Mouse (Mus musculus) intestine, embryonic 14.5 days (tissue): Measurements from ENCODE around the gene Ppp4c. TPM values are rescaled to one million over a fixed set of nuclear protein-coding genes. Genes with fewer than 3 reads are reported as not detected.

Experiments
- ATAC-seq: fragments of 200-750 bp; cut with Nextera tagmentation; replicated peaks from 2 replicates; pipeline ENCODE4 v1.8.0; 2017; ENCODE audit warnings: low read depth, moderate number of reproducible peaks, moderate TSS enrichment, moderate library complexity; ENCODE audit not compliant: low FRiP score, low TSS enrichment
- DNase-seq: peaks from one replicate; pipeline ENCODE4 v3.0.0-alpha.2; 2018; ENCODE audit warnings: low spot score
- H3K27ac ChIP-seq: fragments of 300-500 bp; sonication (generic); 2 replicates; pipeline ENCODE4 v1.5.1; 2014; ENCODE audit warnings: low read depth, mild to moderate bottlenecking, control low read depth
- H3K27me3 ChIP-seq: fragments of 300-500 bp; sonication (generic); replicated peaks from 2 replicates; pipeline ENCODE4 v1.6.1; 2014; ENCODE audit warnings: low read length, control low read depth; ENCODE audit not compliant: control insufficient read depth, insufficient read depth
- H3K36me3 ChIP-seq: fragments of 300-500 bp; sonication (generic); 2 replicates; pipeline ENCODE4 v1.6.1; 2014; ENCODE audit warnings: low read length, control low read depth; ENCODE audit not compliant: control insufficient read depth, insufficient read depth
- H3K4me1 ChIP-seq: fragments of 300-500 bp; sonication (generic); replicated peaks from 2 replicates; pipeline ENCODE4 v1.6.1; 2014; ENCODE audit warnings: low read length, control low read depth, mixed read lengths; ENCODE audit not compliant: control insufficient read depth, insufficient read depth
- H3K4me2 ChIP-seq: fragments of 300-500 bp; sonication (generic); 2 replicates; pipeline ENCODE4 v1.6.1; 2014; ENCODE audit warnings: low read length
- H3K4me3 ChIP-seq: fragments of 300-500 bp; sonication (generic); 2 replicates; pipeline ENCODE4 v1.5.1; 2014; ENCODE audit warnings: low read depth, low read length, control low read depth, mixed read lengths
- H3K9ac ChIP-seq: fragments of 300-500 bp; sonication (generic); 2 replicates; pipeline ENCODE4 v1.6.1; 2014; ENCODE audit warnings: mild to moderate bottlenecking, low read length
- H3K9me3 ChIP-seq: fragments of 300-500 bp; sonication (generic); 2 replicates; pipeline ENCODE4 v1.6.1; 2016; ENCODE audit warnings: low read length, control low read depth; ENCODE audit not compliant: control insufficient read depth
- WGBS: fragments of 180-500 bp; shearing (Covaris S2); extraction: QIAGEN DNeasy Blood & Tissue Kit; methylation state at CpG from one replicate; pipeline ENCODE4 v1.1.7; 2014; 5-methylcytosine and 5-hydroxymethylcytosine counted together
- polyA plus RNA-seq: library from polyadenylated mRNA; unstranded; fragments of >200 nt; fragmentation: Nextera tagmentation; extraction: Ambion mirVana; gene quantifications from 2 replicates; pipeline ENCODE4 v1.2.1, GENCODE M21; 2014

Ppp4c gene
- polyA plus RNA-seq = 277 and 280 TPM in 2 replicates

DNA sequence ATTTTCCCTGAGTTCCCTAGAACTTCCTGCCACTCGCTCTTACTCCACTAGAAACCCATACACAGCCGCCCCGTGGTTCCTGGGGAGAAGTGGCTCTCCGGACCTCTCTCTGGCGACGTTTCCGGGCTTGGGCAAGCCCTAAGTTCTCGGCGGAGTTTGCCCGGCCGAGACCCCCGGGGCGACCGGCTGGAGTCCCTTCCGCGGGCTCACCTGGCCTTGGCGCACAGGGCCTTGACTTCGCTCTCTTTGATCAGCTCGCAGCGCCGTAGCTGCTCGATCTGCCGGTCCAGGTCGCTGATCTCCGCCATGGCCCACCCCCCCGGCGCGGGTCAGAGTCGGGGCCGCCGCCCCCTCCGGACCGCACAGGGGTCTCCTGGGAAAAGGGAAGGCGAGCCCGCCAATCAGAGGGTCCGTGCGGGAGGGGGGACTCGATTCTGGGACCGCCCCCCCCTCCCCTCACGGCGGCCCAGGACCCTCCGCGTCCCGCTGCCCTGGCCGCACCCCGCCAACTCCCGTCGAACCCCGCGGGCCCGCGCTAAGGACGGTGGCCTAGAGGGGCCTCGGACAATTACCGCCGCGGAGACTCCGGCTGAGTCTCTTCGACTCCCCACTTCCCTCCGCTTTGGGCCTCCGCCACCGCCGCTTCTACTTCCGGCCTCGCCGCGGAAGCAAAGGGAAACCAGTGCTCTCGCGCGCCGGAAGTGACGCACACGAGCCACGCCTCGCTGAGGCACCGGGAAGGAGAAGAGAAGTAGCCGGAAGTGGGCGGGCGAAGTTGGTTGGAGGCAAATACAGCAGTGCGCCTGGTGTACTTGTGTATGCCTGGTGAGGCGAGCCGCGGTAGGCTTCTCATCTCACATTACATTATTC lies at the start of gene Ppp4c:
Gene Ppp4c, minus strand, starts transcription at position 646 of the 870 bp plus-strand sequence.
- under 1% methylated on average over 82 of the region's 83 CpGs for WGBS
- DNase-seq (peak; percentile 97), ATAC-seq (peak; percentile 93)
- H3K36me3 ChIP-seq = peaks cover 67% of the 10 kb centered on the region
- peak within 1 kb of the TSS; percentile 72 for H3K4me2 ChIP-seq
- peak within 1 kb of the TSS; percentile 69 for H3K4me3 ChIP-seq
- H3K9me3 ChIP-seq = no peaks in the 10 kb centered on the region
- H3K27ac ChIP-seq = peak within 1 kb of the TSS; percentile 97
- no peaks in the 10 kb centered on the region for H3K27me3 ChIP-seq
- H3K4me1 ChIP-seq = peaks cover 10% of the 10 kb centered on the region
- peak within 1 kb of the TSS; percentile 89 for H3K9ac ChIP-seq

DNA sequence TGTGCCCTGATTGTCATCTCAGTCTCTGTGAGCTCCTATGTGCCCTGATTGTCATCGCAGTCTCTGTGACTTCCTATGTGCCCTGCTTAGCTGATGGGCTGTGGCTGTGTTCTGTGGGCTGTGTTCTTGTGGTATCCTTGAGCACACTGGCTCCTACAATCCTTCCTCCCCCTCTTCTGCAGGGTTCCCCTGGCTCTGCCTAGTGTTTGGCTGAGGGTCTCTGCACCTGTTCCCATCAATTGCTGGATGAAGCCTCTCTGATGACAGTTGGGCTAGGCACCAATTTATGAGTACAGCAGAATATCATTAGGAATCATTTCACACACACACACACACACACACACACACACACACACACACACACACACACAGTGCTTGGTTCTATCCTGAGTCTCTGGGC lies 41.0 kb upstream of the Ppp4c start:
- no peaks in the 10 kb centered on the region for H3K36me3 ChIP-seq
- no peak for DNase-seq

DNA sequence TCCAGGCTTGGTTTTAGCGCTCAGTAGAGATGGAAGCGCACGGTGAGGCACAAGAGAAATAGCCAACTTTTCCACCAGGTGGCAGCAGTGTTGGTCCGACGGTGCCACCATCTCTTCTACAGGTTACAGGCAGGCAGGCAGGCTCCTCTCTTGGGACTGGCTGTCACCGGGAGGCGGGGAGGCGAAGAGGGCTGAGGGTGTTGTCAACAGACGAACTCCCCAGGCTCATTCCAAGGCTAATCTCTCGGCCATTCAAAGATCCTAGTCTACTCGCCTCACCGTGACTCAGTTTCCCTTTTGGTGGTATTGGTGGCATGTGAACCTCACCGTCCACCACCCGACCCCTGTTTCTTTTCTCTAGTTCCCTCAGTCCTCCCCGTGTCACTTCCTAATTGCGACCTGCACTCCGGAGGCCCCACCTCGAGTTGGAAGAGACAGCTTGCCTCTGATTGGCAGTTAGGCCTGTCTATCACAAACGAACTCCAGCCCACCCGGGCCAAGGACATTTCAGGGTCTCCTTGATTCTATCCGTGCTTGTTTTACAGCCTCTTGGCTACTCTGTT lies 39.8 kb upstream of the Ppp4c start:
- WGBS = under 1% methylated on average over 20 of the region's 21 CpGs
- Histone ChIP-seq H3K36me3 (no peaks in the 10 kb centered on the region), H3K9ac (no peak overlapping the region), H3K27ac (no peak overlapping the region), H3K9me3 (no peaks in the 10 kb centered on the region), H3K4me2 (peak overlapping the region; percentile 51), H3K27me3 (no peaks in the 10 kb centered on the region), H3K4me3 (peak overlapping the region; percentile 14; the same call in 1 of the 2 replicates), H3K4me1 (no peaks in the 10 kb centered on the region)
- peak; percentile 90 for DNase-seq
- peak; percentile 83 for ATAC-seq

More for the DNA sequence above, 41.0 kb upstream of the Ppp4c start:
- 95% methylated on average over 1 of the region's 1 CpGs for WGBS
- Histone ChIP-seq H3K4me1 (no peaks in the 10 kb centered on the region), H3K9me3 (no peaks in the 10 kb centered on the region), H3K9ac (no peak overlapping the region), H3K27me3 (no peaks in the 10 kb centered on the region), H3K4me2 (no peak overlapping the region), H3K4me3 (no peak overlapping the region), H3K27ac (no peak overlapping the region)
- no peak for ATAC-seq

DNA sequence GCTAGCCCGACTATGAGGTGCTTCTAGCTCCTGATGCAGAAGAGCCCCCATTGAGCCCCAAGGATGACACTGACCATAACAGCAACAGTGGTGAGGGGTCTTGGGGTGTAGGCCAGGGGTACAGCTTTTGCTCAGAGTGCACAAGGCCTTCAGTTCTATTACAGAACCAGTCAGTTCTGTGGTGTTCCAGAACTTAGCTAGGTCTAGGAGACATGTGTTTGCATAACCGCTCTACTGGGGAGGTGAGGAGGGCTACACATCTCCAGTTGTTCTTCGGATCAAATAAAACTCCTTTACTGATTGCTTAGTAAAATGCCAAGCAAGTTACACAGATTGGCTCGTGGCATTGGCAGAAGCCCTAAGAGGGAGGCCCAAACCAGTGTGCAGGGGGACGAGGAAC lies 39.2 kb upstream of the Ppp4c start, which contains the start of gene 4930451I11Rik:
Gene 4930451I11Rik, minus strand, starts transcription at position 101 of the 400 bp plus-strand sequence.
- Histone ChIP-seq H3K27ac (no peak within 1 kb of the TSS), H3K9ac (no peak within 1 kb of the TSS), H3K36me3 (no peaks in the 10 kb centered on the region), H3K27me3 (no peaks in the 10 kb centered on the region), H3K4me2 (peak within 1 kb of the TSS; percentile 51), H3K4me3 (peak within 1 kb of the TSS; percentile 14; the same call in 1 of the 2 replicates), H3K4me1 (no peaks in the 10 kb centered on the region), H3K9me3 (no peaks in the 10 kb centered on the region)
- 58% methylated on average over 5 of the region's 5 CpGs for WGBS
- no peak for ATAC-seq
- DNase-seq = no peak

DNA sequence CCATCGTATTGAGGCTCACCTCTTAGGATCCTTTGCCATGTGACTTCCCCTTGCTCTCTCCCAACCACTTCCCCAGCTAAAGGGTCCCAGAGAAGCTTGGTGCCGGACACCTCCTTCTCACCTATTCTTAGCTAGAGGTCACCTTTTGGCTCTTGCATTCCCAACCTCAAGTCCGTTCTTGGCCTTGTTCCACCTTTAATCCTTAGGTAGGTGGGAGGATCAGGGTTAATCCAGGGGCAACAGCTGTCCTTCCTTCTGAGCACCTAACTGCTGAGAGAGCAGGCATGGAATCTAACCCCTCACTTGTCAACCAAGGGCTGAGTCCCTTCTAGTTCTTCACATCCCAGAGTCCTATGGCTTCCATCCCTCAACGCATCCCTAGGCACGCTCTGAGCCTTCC lies 33.7 kb upstream of the Ppp4c start:
- H3K9ac ChIP-seq = no peak overlapping the region
- DNase-seq (no peak), ATAC-seq (no peak)
- no peak overlapping the region for H3K27ac ChIP-seq
- no peaks in the 10 kb centered on the region for H3K9me3 ChIP-seq
- H3K27me3 ChIP-seq = peaks cover 26% of the 10 kb centered on the region
- 69% methylated on average over 5 of the region's 5 CpGs for WGBS
- no peaks in the 10 kb centered on the region for H3K4me1 ChIP-seq
- H3K4me3 ChIP-seq = no peak overlapping the region
- H3K4me2 ChIP-seq = no peak overlapping the region
- H3K36me3 ChIP-seq = no peaks in the 10 kb centered on the region

DNA sequence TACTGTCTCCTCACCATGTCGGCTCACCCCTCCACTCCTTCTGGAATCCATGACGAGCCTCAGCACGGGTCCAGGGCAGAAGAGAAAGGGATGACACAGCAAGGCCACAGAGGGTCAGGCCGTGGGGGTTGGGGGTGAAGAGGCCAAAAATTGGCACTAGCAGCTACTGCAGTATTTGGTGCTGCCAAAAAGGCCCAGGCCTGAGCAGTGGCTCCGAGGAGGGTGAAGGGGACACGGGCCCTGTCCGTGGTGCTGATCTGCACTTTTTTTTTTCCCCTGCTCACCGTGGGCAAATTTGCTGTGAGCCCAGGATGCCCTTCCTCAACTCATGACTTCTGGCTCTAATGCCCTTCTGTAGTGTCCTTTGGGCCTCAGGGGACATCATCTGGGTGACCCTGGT lies 33.1 kb upstream of the Ppp4c start:
- no peak for ATAC-seq
- Histone ChIP-seq H3K27ac (no peak overlapping the region), H3K4me1 (no peaks in the 10 kb centered on the region), H3K36me3 (no peaks in the 10 kb centered on the region), H3K4me2 (no peak overlapping the region), H3K9ac (no peak overlapping the region), H3K27me3 (peaks cover 26% of the 10 kb centered on the region), H3K9me3 (no peaks in the 10 kb centered on the region), H3K4me3 (no peak overlapping the region)
- WGBS = 18% methylated on average over 8 of the region's 8 CpGs
- DNase-seq = peak; percentile 83

DNA sequence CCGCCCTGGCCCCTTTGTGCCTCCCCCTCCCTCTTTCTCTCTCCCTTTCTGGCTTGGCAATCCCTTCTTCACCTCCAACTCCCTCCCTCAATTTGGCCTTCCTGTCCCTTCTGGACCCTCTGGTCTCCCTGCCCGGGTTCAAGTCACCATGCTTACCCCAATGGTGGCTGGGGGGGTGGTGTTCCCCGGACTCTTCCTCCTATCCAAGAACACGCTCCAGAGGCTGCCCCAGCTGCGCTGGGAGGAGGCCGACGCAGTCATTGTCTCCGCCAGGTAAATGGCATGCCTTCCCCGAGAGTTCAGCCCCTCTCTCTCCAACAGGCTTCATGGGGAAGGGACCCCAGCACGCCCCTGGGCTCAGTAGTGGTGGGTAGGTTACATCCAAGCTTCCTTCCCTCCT lies 31.6 kb upstream of the Ppp4c start:
- Histone ChIP-seq H3K36me3 (no peaks in the 10 kb centered on the region), H3K9ac (no peak overlapping the region), H3K27ac (no peak overlapping the region), H3K27me3 (peaks cover 26% of the 10 kb centered on the region), H3K4me1 (no peaks in the 10 kb centered on the region), H3K9me3 (no peaks in the 10 kb centered on the region), H3K4me2 (no peak overlapping the region), H3K4me3 (no peak overlapping the region)
- 11% methylated on average over 10 of the region's 10 CpGs for WGBS
- DNase-seq = no peak
- no peak for ATAC-seq

DNA sequence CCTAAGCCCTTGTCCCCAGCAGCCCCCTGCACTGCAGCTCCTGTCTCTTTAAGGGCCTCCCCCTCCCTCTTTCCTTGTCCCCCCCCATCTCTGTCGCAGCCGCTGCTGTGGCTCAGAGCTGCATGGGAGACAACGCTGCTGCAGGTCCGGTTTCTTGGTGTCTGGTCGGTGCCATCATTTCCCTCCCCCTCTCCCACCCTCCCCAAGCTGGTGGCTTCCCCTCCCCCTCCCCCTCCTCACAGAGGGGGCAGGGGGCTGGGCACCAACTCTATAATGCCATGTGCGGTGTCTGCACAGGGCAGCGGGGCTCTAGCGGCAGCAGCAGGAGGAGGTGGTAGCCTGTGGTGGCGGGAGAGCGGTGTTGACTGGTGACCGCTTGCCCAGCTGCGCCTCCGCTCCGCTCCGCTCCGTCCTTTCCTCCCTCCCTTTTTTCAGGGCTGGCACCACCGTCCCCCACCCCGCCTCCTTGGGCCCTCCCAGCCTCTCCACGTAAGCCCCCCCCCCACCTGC lies 31.0 kb upstream of the Ppp4c start:
- Histone ChIP-seq H3K9ac (no peak overlapping the region), H3K4me3 (peak overlapping the region; percentile 22), H3K36me3 (no peaks in the 10 kb centered on the region), H3K9me3 (no peaks in the 10 kb centered on the region), H3K4me1 (no peaks in the 10 kb centered on the region), H3K27ac (no peak overlapping the region), H3K27me3 (peaks cover 26% of the 10 kb centered on the region), H3K4me2 (peak overlapping the region; percentile 43)
- ATAC-seq = no peak
- no peak for DNase-seq
- 2% methylated on average over 17 of the region's 19 CpGs for WGBS
